Mouse (Mus musculus) frontal cortex, postnatal 10 days (tissue): ENCODE results near the gene Dcdc2c.
A peak's percentile ranks its signal among the peaks of the same experiment; 100 is the strongest.

Source experiments
- DNase-seq, 2 experiments: peaks; one replicate each; pipeline ENCODE4 v3.0.0; 2022; ENCODE audit warnings: low spot score in 2 of 2, mixed read lengths in 1 of 2

Gene Dcdc2c

GRCm38 (mm10) chr12:28552299-28552698, at the start of gene Dcdc2c:
Dcdc2c (minus strand) TSS chr12:28552399.
- no peak for DNase-seq

- no peak for DNase-seq
These were observed 46.4 kb upstream of the Dcdc2c start for GRCm38 (mm10) chr12:28598526-28598991.

DNA sequence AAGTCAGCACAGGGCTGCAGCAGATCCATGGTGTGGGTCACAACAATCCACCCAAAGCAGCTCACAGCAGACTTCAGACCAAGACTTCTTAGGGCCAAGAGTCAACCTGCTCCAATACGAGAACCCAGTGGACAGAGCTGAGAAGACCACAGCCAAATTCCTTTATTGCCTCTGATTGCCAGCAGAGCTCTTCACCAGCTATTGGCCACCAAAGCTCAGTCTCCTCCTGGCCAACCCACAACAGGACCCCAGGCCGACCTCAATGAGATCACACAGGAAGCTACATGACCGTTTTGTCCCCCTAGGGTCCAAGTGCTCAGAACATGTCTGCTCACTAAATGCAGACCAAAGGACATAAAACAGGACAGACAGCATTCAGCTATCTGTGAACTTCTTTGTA, 45.9 kb upstream of the Dcdc2c start:
- no peak for DNase-seq

GRCm38 (mm10) chr12:28597699-28598098, 45.5 kb upstream of the Dcdc2c start:
- no peak for DNase-seq

DNA sequence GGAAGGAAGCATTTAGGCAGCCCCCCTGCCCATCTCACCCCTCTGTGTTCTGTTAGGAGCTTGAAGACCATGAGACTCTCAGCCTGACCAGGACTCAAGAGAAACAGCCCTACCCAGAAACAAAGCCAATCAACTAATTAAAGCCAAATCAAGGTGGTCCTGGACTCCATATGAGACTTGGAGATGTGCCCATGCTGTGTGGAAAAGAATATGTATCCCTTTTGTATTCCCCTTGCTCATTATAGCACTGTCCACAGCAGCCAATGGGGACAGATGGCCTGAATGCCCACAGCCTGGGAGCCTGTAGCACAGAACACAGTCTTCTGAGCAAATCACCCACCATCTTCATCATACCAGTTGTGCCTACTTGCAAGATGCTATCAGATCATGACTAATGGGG, 44.7 kb upstream of the Dcdc2c start:
- DNase-seq, result no peak

- DNase-seq, result no peak
These were observed 38.2 kb upstream of the Dcdc2c start for GRCm38 (mm10) chr12:28590428-28590827.

DNA sequence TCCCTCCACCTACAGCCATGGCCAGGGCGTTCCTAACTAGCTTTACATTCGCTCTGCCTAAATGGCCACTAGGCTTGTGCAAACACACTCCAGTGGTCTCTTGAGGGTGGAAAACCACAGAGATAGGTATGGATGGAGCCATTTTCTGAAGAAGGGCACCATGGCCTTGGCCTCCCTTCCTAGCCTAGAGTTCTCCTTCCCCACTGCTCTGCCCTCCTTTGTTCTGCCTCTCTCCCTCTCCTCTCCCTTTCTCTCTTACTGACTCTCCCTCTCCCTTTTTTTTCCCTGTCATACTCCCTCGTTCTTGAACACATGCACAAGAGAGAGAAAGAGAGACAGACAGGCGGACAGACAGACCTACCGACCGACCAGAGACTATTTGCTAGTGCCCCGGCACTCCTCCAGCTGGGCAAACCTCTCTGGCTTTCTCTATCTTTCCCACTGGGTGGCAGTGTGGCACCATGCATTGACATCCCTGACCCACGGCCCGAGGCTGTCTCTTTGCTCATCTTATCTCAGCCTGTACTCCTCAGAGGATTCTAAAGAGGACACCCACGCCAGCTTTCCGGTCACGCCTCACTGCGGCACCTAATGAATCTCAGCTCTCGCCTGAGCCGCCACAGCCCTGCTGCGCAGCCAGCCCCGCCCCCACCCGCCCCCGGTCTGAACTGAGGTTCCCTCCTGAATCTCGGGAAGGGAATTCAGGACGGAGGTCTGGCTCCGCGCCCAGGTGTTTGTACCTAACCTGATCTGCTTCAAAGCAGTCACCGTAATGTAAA, 37.1 kb upstream of the Dcdc2c start:
- DNase-seq, result peak; percentile 87 to 89

DNA sequence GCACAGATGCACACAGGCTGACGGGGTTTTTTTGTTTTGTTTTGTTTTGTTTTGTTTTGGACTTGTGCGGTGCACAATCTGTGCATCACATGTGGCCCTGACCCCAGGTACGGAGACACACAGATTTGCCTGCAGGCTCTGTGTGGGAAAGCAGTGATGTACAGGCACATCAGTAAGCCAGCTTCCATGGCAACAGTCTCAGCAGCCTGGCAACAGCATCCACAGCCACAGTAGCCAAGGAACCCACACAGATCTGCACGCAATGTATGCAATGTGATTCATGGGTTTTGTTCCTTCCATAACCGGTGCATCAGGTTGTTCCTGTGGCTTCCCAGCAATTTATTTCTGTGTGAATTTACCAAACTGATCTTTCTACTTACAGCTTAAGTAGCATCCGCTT, 35.8 kb upstream of the Dcdc2c start:
- peak; percentile 61 to 79 for DNase-seq

GRCm38 (mm10) chr12:28584036-28584435, 31.8 kb upstream of the Dcdc2c start:
- no peak for DNase-seq

GRCm38 (mm10) chr12:28582423-28582822, 30.2 kb upstream of the Dcdc2c start, which contains the start of gene Allc:
Allc (minus strand) TSS chr12:28582523.
- DNase-seq, result no peak

- DNase-seq, result no peak
These were observed 26.9 kb upstream of the Dcdc2c start for GRCm38 (mm10) chr12:28579132-28579531.

- DNase-seq, result no peak
These were observed 25.9 kb upstream of the Dcdc2c start for GRCm38 (mm10) chr12:28578147-28578546.

GRCm38 (mm10) chr12:28575366-28576070, 23.3 kb upstream of the Dcdc2c start:
- DNase-seq, result no peak

GRCm38 (mm10) chr12:28572241-28572640, 20.0 kb upstream of the Dcdc2c start:
- DNase-seq, result no peak

GRCm38 (mm10) chr12:28551775-28552174, 424 bp downstream of the Dcdc2c start:
- no peak for DNase-seq

DNA sequence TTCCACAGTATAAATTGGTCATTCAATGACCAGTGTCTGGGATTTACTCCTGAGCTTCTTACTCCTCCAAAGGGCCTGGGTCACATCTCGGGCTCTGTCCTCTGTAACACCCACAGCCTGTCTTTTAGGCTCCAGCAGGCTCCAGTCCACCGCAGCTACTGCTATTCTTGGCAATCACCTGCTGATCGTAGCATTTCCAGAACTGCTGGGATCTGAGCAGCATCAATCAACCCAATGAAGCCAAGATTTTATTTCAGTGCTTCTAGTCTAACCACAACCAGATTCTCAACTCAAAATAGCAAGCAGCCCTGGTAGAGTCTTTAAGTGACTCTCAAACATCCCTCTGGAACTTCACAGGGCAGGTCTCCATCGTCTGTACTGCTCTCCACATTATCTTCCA, 3.3 kb downstream of the Dcdc2c start:
- no peak for DNase-seq

- DNase-seq, result no peak
These were observed 37.9 kb downstream of the Dcdc2c start for GRCm38 (mm10) chr12:28514264-28514775.

GRCm38 (mm10) chr12:28509699-28510280, 42.4 kb downstream of the Dcdc2c start:
- DNase-seq, result no peak

GRCm38 (mm10) chr12:28494289-28494688, 57.9 kb downstream of the Dcdc2c start:
- no peak for DNase-seq

- no peak for DNase-seq
These were observed 69.6 kb downstream of the Dcdc2c start for GRCm38 (mm10) chr12:28482483-28483160.

- no peak for DNase-seq
These were observed 91.2 kb downstream of the Dcdc2c start for GRCm38 (mm10) chr12:28460951-28461431.

DNA sequence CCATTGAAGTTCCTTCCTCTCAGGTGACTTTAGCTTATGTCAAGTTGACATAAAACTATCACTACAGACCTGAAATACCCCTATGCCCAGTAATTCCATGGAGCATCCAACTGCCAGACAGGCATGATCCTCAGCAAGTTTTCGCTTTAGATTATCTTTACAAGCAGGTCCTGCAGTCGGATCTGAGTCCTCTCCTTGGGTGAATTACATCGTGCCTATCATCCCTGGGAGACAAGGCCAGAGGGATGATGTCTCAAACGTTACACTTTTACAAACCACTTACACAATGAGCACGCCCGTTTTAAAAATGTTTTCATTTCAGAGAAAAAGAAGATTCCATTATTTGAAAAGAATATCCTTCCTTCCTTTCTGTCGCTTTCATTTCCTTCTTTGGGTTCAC, 91.7 kb downstream of the Dcdc2c start:
- no peak for DNase-seq
